Mouse (Mus musculus) splenic B cell, adult 2 months (primary cell): Measurements from ENCODE around the gene Eml1.
"Not testable (repeated sequence)": the region's sequence is repeated elsewhere in the genome, so short reads cannot be mapped to it uniquely, and the experiment has no call there.

Experiments
- DNase-seq: peaks from one replicate; pipeline ENCODE4 v3.0.0-alpha.2; 2011; ENCODE audit warnings: low read depth, low spot score
- H3K27me3 ChIP-seq: 2 replicates; pipeline ENCODE4 v1.6.1; 2012; ENCODE audit warnings: mild to moderate bottlenecking, low read length, moderate library complexity, mixed read lengths; ENCODE audit not compliant: control insufficient read depth, poor library complexity, insufficient read depth, severe bottlenecking
- H3K36me3 ChIP-seq: 2 replicates; pipeline ENCODE4 v1.6.1; 2012; ENCODE audit warnings: mild to moderate bottlenecking, low read length, moderate library complexity, mixed read lengths; ENCODE audit not compliant: control insufficient read depth, poor library complexity, insufficient read depth, severe bottlenecking

Gene Eml1

GRCm38 (mm10) chr12:108503064-108503463, 132.3 kb downstream of the Eml1 start:
- H3K36me3 ChIP-seq, result no peaks in the 10 kb centered on the region
- H3K27me3 ChIP-seq, result no peaks in the 10 kb centered on the region
- DNase-seq, result no peak

- peak; percentile 45 for DNase-seq
- H3K36me3 ChIP-seq, result no peaks in the 10 kb centered on the region
- no peaks in the 10 kb centered on the region for H3K27me3 ChIP-seq
Measured at GRCm38 (mm10) chr12:108503582-108503981, 132.8 kb downstream of the Eml1 start.

GRCm38 (mm10) chr12:108505846-108506245, 135.1 kb downstream of the Eml1 start:
- DNase-seq, result no peak
- Histone ChIP-seq H3K27me3 (no peaks in the 10 kb centered on the region), H3K36me3 (no peaks in the 10 kb centered on the region)

- H3K27me3 ChIP-seq, DNase-seq, H3K36me3 ChIP-seq: not testable (repeated sequence)
Measured at GRCm38 (mm10) chr12:108507046-108507445, 136.3 kb downstream of the Eml1 start.

- Histone ChIP-seq H3K27me3 (no peaks in the 10 kb centered on the region), H3K36me3 (no peaks in the 10 kb centered on the region)
- DNase-seq, result no peak
Measured at GRCm38 (mm10) chr12:108510571-108510970, 139.8 kb downstream of the Eml1 start.

GRCm38 (mm10) chr12:108511009-108511408, 140.3 kb downstream of the Eml1 start:
- no peaks in the 10 kb centered on the region for H3K27me3 ChIP-seq
- peak; percentile 44 for DNase-seq
- no peaks in the 10 kb centered on the region for H3K36me3 ChIP-seq

GRCm38 (mm10) chr12:108515464-108515863, 144.7 kb downstream of the Eml1 start:
- H3K36me3 ChIP-seq, result no peaks in the 10 kb centered on the region
- DNase-seq, result no peak
- no peaks in the 10 kb centered on the region; the same call in 1 of the 2 replicates for H3K27me3 ChIP-seq

- DNase-seq, result no peak
- Histone ChIP-seq H3K36me3 (no peaks in the 10 kb centered on the region), H3K27me3 (no peaks in the 10 kb centered on the region; the same call in 1 of the 2 replicates)
Measured at GRCm38 (mm10) chr12:108519374-108519773, 148.6 kb downstream of the Eml1 start.

GRCm38 (mm10) chr12:108529214-108529613, 158.5 kb downstream of the Eml1 start:
- Histone ChIP-seq H3K36me3 (no peaks in the 10 kb centered on the region), H3K27me3 (no peaks in the 10 kb centered on the region)
- peak; percentile 65 for DNase-seq

- H3K36me3 ChIP-seq, result no peaks in the 10 kb centered on the region
- H3K27me3 ChIP-seq, result no peaks in the 10 kb centered on the region
- no peak for DNase-seq
Measured at GRCm38 (mm10) chr12:108534484-108534883, 163.7 kb downstream of the Eml1 start.

- H3K27me3 ChIP-seq, result no peaks in the 10 kb centered on the region
- no peaks in the 10 kb centered on the region for H3K36me3 ChIP-seq
- peak; percentile 19 for DNase-seq
Measured at GRCm38 (mm10) chr12:108536461-108536860, 165.7 kb downstream of the Eml1 start.

- Histone ChIP-seq H3K27me3 (no peaks in the 10 kb centered on the region), H3K36me3 (no peaks in the 10 kb centered on the region)
- DNase-seq, result peak; percentile 57
Measured at GRCm38 (mm10) chr12:108541088-108541487, 170.3 kb downstream of the Eml1 start.

GRCm38 (mm10) chr12:108546508-108547153, 175.9 kb downstream of the Eml1 start:
- no peak for DNase-seq
- H3K27me3 ChIP-seq, result no peaks in the 10 kb centered on the region
- H3K36me3 ChIP-seq, result no peaks in the 10 kb centered on the region

GRCm38 (mm10) chr12:108547251-108547875, 176.6 kb downstream of the Eml1 start:
- Histone ChIP-seq H3K27me3 (no peaks in the 10 kb centered on the region), H3K36me3 (no peaks in the 10 kb centered on the region)
- DNase-seq, result no peak

- DNase-seq, result no peak
- peaks cover 6% of the 10 kb centered on the region; the same call in 1 of the 2 replicates for H3K27me3 ChIP-seq
- H3K36me3 ChIP-seq, result no peaks in the 10 kb centered on the region
Measured at GRCm38 (mm10) chr12:108551731-108552130, 181.0 kb downstream of the Eml1 start.
